Mouse (Mus musculus): ENCODE data around the gene Tfec.

Gene Tfec

DNA sequence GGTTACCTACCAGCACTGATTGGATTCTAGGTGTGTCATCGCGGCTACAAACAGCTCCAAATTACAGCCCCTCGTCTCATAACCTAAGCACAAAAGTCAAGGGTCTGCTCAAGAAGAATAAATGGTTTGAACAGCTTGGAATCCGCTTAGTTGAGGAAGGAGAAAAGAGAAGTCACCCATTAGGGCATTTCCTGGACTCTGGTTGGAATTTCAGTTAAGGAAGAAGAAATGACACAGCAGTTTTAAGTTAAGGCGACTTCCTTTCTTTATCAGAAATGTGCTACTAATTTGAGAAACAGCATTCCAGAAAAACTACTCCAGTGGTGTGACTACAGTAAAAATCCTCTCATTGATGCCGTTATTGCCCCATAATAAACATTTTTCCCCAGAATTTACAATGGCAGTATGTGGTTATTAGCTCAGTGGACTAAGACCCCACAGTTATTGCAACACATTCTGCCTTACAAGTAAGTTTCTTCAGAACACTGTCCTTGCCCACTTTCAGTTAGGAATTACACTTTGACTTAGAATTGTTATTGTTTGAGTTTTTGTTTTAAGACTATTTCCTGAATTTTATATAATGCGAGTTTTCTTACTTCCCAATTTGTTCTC, at the start of gene Tfec:
Gene Tfec, minus strand, starts transcription at position 191 of the 612 bp plus-strand sequence.
- DNase-seq (ENCODE audit: low read depth, low spot score) = no peak

DNA sequence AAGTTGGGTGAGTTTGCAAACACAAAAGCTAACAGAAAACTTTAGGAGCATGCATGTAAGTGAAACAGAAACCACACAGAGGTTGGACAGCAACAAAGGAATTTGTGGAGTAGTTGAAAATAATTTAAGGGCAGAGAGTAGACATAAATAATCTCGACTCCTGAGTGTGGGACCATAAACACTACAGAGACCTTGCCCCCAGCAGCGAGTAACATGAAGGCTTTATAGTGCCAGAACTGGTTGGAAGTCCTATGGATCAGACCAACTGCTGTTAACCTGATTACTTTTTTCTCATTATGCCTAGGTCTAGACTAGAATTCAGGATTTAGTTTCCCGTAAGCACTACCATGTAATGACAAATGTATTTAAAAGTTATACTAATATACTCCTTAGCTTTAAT, 49.6 kb upstream of the Tfec start:
- DNase-seq (ENCODE audit: low read depth, low spot score) = no peak

DNA sequence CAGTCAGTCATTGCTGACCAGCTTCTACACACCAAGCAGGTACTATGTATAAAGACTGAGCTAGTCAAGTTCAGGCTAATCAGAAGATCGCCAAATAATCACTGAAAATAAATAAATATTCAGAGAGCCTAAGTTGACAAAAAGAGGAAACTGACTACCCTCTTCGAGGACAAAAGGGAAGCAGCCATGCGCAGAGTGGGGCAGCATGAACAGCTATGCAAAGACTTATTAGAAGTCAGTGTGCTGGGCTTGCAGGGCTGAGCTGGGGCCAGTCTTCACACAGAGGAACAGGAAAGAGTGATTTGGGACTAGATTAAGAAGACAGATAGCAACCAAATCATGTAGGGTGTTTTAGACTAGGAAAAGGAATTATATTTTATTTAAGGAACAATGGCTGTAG, 45.3 kb upstream of the Tfec start:
- DNase-seq (ENCODE audit: low read depth, low spot score) = peak; percentile 5

DNA sequence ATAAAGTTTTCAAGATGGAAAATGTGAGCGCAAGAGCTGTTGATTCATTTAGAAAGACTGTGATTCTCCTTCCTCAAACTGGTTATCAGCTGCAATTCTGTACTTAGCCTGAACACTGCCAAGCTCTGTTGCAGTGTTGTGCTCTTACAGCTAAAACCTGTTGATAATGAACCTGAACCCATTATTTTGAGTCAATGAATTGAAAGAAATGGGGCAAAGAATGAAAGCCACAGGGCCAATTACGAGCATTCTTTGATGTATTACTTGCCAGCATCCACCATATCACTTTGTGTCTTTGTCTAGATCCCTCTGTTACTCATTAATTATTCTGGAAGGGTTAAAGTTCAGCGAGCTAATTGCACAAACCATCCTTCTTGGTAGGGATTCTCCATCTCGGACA, 44.2 kb upstream of the Tfec start:
- DNase-seq (ENCODE audit: low read depth, low spot score) = no peak

DNA sequence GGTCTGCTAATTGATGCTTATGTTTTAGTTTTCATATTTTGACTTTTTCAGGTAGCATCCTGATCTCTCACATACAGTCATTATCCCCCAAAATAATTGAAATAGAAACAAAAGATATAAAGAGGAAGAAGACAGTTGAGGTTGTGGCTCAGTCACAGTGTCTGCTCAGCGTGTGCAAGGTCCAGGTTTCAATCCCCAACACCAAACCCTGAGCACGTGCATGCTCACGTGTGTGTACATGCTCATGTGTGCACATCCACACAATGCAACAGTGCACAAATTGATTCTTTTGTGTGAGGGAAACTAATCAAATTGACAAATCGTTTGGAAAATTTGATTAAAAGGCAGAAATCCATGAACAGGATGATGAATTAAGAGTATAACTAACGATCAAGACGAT, 32.8 kb upstream of the Tfec start:
- no peak for DNase-seq (ENCODE audit: low read depth, low spot score)

DNA sequence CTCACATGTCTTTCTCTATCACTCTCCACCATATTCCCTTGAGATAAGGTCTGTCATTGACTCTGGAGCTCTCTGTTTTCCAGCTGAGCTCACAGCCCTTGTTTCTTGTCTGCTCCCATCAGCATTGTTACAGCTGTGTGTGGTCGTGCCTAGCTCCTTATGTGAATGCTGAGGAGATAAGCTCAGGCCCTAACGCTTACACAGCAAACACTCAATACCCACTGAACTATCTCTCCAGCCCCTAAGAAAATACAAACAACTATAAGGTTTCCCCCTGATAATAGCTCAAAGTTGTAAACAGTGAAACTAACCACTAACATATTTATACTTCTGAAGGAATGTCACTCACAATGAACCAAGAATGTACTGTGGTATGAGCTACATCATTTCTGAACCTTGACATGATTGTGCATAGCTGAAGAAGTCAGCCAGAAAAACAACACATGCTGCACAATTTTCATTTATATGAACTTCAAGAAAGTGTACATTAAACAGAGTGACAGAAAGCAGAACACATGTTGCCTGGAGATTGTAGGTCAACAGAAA, 21.9 kb upstream of the Tfec start:
- DNase-seq (ENCODE audit: low read depth, low spot score) = no peak

DNA sequence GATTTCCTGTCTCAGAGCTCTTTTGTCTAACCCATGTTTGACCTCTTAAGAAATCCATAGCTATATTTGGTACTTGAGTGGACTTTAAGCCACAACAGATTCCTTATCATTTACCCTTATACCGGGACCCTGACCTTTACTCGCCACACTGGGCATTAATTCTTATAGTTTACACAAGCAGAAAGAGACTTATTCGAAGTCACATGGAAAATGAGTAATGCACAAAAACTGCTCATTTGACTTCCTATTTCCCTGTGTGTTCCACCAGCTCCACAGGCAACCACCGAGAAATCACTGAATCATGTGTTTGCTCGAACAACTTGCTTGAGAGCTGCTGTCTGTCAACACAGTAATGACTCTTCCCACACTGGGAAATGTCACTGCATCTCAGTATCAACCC, 6.4 kb downstream of the Tfec start:
- no peak for DNase-seq (ENCODE audit: low read depth, low spot score)

DNA sequence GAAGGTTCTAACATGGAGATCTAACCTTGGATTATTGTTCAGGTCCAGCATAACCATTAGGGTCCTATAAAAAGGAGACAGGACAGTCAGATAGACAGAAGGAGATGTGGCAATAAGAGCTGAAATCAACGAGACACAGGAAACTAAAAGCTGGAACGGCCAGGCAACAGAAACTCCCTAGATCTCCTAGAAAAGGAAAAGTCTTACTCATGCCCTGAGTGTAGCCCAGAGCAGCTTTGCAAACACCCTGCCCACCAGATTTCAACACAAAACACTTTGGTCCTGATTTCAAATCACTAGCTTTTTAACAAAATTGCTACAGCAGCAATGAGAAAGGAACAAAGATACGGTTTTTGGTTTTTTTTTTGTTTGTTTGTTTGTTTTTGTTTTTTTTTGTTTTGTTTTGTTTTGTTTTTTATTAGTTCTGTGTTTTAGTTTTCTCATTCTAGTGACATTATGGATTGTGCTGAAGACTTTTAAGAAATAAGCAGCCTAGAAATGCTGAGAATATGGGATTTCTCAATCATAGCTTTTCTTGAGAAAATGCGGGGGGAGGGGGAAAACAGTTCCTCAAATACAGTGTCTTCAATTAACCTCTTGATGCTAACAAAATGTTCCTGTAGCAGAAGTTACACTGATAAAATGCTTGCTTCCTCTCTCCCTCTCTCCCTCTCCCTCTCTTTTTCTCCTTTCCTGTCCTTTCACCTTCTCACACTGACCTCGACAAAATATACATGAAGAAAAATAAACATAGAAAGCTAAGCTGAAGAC, 14.5 kb downstream of the Tfec start:
- no peak for DNase-seq (ENCODE audit: low read depth, low spot score)

DNA sequence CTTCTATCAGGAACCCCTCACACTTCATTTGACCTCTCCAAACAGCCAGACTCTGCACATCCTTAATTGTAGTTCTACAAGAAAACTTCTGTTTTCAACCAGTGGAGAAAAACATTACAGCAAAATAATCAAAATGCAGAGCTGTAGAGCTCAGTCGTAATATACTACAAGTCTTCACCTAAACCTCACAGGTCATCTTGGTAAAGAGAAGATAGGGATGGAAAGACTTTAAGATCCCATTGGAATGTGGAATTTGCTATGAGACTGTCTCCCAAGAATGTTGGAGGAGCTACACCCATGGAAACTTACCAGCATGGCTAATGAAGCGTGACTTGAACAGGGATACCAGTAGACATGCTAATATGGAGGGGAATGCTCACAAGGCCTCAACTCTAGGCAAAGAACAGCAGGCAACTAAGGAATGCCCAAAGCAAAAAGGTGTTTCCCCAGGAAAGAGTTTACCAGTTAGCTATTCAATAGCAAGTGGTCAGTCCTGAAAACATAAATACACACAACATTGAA, 24.2 kb downstream of the Tfec start:
- no peak for DNase-seq (ENCODE audit: low read depth, low spot score)

DNA sequence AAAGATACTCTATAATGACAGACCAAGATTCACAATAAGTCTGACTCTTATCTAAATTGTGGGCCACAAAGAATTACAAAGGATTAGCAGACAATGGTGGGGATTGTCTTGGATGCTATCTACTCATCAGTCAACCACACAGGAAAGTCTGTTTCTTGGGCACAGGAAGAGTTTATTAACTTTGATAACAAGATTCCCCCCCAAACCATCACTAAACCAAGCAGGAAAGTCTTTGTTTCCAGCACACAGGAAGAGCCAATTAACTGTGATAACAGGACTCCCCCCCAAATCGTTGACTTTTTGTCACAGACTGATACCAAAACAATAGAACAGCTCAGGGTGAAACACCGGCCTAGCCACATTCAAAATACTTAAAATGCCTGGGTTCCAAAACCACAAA, 28.2 kb downstream of the Tfec start:
- DNase-seq (ENCODE audit: low read depth, low spot score) = no peak

DNA sequence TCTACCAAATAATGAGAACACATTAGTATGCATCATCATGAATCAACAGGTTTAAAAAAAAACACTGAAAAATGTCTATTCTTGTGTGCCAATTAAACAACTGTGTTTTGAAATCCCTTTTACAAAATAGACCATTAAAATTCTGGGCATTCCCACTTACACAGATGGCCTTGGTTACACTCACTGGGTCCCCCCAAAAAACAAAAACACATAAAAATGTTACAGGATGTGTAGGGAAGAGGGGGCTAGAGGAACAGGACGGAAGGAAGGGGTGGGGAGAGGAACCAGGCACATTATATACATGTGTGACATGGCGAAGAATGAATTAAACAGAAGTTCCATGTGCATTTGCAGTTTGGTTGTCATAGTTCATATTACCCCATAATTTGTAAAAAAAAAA, 29.9 kb downstream of the Tfec start:
- no peak for DNase-seq (ENCODE audit: low read depth, low spot score)

DNA sequence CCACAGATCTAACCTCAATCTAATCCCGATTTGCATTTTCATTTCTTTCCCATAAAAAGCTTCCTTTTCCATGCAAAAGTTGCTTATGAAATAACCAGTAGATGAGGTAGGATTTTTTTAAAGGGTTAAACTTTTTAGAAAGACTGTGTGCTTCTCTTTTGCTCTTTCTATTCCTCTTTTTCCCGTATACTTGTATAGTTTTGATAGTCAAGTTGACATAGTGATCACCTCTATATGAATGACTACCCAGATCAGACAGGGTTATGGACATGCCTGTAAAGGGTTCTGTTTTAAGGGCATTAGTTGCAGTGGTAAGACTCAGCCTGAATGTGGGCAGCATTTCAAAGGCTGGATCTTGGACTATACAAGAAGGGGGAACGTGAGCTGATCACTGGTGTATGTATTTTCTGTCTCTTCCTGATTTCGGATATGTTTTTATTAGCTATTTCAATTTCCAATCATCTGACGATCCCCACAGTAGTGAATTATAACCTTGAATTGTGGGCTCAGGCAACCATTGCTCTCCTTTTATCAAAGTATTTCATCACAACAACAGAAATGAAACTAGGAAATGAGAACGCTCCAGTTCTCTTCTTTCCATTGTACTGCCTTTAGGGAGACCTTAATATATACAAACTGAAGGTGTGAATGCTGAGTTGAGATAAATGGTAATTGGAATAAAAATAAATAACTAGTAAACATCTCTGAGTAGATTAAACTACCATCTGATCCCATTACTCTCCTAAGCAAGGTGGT, 35.3 kb downstream of the Tfec start:
- no peak for DNase-seq (ENCODE audit: low read depth, low spot score)

DNA sequence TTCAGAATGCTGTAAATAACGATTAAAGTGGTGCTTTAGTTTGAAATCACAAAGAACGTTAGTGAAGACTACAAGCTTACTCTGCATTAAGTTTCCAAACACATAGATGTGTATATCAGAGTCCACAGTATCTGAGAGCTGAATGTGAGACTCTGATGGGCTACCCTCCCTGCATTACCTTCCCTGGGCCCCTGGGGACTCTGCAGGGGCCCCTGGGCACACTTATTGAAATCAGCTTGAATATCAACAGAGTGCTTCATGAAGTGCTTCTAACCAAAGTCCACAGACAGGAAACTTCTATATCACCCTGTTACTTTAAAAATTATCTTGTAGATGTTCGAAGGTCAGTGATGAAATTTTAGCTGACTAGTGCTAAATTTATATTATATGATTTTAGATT, 36.2 kb downstream of the Tfec start:
- no peak for DNase-seq (ENCODE audit: low read depth, low spot score)

DNA sequence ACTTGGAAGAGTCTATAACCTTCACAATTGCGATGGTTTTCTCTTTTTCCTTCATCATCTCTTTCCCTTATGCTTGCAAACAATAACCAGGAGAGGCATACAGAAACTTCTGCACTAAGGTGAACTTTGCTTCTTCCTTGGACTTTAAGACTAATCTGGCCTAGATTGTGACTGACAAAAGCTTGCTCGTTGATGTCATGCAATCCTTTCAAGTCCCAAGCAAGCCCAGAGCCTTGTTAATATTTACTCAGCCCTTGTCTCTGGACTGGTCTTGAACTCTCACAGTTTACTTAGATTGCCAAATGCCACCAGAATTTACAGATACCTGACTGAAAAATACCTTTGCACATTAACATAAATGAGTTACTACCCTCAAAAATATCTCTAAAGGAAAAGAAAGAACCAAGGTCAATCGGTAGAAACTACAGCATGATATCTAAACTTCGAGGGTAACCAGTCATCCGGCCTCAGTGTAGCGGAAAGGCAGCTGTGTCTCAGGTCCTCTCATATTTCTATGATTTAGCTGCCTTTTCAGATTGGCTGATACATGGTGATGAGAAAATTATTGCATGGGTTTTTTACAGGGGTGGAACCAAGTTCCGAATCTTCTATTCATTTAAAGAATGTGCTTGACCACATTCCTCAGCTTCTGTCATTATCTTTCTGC, 42.2 kb downstream of the Tfec start:
- no peak for DNase-seq (ENCODE audit: low read depth, low spot score)

DNA sequence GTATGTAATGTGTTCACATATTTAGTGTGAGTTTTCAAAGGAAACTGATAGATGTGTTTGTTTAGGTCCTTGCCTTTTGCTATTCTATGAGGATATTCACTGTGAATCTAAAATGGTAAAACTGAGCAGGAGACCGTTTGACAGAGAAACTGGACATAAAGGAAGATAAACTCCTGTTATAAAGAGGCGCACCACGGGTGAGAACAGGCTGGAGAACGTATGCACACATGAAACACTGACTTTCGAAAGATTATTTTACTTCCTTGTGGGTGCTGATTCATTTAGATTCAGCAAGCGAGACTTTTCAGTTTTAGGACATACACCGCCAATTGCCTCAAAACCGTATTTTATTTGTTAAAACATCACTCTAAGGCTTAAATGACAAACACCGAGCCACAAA, 43.3 kb downstream of the Tfec start:
- DNase-seq (ENCODE audit: low read depth, low spot score) = no peak

DNA sequence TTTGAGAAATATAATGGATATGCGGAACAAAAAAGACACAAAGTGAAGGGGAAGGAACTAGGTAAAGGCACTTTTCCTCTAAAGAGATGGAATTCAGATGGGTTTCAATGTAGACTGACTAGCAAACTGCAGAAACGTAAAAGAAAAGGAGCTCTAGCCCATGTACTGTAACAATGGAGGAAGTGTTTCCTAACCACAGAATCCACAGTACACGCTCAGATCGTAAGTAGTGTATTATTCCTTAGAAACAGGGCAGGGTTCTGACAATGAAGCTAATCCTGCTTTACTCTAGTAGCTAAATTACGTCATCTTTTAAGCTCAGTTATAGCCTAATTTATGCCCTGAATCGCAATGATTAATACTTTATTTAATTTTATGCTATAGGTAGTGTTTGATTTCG, 51.7 kb downstream of the Tfec start:
- DNase-seq (ENCODE audit: low read depth, low spot score) = no peak

DNA sequence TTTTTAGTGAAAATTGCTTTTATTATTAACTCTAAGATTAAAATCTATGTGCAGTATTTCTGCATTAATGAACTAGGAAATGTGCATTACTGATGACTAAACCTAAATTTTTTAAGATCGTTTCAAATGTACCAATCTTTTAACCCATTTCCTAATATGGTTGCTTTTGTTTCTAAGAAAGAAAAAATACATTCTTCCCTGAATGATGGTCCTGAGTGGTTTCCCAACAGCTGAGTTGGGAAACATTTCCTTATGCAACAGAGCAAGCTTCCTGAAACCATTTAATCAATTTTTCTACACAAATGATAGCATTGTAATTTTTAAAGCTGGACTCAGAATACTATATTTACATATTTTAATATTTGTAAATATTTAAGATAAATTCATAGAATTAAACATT, 62.6 kb downstream of the Tfec start:
- no peak for DNase-seq (ENCODE audit: low read depth, low spot score)

DNA sequence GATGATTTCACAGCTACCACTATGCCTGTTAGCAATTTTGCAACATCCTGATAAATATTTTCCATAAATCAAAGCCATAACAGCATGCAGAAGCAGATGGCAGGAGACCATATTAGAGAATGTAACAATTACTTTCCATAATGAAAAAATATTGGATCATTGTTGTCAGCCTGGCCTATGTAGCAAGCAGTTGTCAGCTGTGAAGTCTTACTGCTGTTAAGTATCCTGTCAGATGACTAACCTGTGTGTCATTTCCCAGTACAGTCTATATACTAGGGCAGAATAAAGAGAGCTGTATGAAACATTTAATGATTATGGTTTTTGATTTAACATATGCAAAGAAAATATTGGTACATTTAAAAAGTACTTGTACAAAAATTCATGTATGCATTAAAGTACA, 69.9 kb downstream of the Tfec start:
- DNase-seq (ENCODE audit: low read depth, low spot score) = no peak

DNA sequence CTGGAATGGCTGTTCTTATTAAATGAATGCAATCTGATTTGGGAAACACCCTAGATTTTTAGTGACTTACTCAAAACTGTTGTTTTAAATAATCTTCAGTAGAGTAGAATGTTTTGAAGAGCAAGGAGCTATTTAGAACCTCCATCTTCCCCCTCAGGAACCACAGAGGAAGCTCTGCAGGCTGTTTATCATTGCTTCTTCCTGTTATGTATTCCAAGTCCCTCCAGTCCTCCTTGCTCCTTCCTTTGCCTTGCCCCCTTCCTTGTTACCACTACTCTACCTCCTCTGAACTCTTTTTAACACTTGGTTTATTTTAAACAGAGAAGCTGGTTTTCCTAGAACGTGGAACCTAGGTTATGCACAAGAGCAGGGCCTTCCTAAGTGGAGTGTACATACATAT, 76.3 kb downstream of the Tfec start:
- no peak for DNase-seq (ENCODE audit: low read depth, low spot score)

DNA sequence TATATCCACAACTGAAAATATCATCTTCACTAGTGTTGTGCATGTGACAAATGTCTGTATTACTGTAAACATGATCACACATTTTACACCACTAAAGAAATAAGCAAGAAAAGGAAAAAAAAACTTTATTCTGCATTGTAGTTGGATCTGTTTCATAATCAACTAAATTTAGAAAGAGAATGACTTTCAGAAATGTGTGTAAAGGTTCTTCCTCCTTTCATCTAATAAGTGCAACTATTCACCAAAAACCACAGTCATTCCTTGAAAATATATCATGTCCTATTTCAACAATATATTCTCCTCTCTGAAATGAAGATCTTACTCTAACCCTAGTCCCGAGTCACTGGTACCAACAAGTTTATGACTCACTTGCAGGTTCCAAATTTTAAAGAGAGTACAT, 91.9 kb downstream of the Tfec start:
- DNase-seq (ENCODE audit: low read depth, low spot score) = no peak

DNA sequence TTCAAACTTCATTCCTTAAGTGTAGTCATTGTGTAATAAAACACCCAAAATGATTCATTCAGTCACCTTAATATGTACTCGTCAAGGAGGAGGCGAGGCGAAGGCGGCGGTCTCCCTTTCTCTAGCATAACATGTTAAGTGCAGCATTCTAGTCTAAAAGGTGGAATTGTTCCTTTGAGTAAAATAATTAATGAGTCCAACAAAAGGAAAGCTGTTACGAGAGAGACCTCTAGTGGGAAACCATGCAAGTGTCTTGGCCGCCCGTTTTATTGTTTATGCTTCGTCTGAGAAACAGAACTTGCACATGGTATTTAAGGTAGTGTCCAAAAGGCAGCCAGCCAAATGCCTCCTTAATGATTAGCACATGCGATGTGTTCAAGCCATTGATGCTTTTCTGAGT, 100.6 kb downstream of the Tfec start:
- no peak for DNase-seq (ENCODE audit: low read depth, low spot score)

DNA sequence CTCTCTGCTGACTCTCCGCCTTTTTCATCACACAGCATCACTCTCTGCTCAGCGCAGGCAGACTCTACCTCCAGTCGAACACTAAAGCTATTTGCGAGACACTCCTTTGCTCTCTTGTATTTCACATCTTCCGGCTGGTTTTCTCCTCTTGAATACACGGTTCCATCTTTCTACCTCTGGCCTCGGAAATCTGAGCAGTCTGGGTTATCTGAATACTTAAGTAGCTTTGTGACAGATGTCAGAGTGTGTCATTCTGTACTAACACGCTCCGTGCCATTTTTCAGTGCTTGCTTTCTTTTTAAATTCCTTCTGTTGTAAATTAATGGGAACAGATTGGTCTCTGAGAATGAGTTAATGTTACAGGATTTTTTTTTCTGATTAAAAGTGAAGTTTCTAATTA, 101.3 kb downstream of the Tfec start:
- DNase-seq (ENCODE audit: low read depth, low spot score) = no peak

Measured in A20 (cell line).